Mouse (Mus musculus) embryonic facial prominence, embryonic 11.5 days (tissue): ENCODE results near the gene Mip. TPM values are rescaled to one million over a fixed set of nuclear protein-coding genes. Genes with fewer than 3 reads are reported as not detected.
"Not testable (repeated sequence)": the region's sequence is repeated elsewhere in the genome, so short reads cannot be mapped to it uniquely, and the experiment has no call there.

Experiments
- ATAC-seq: fragments of 200-750 bp; cut with Nextera tagmentation; replicated peaks from 2 replicates; pipeline ENCODE4 v1.8.0; 2017; ENCODE audit warnings: low read depth; ENCODE audit not compliant: insufficient number of reproducible peaks, low FRiP score, low TSS enrichment
- DNase-seq: peaks from one replicate; pipeline ENCODE4 v3.0.0-alpha.2; 2015; ENCODE audit warnings: low spot score
- H3K27ac ChIP-seq: fragments of 300-500 bp; sonication (generic); replicated peaks from 2 replicates; pipeline ENCODE4 v1.5.1; 2014; ENCODE audit warnings: mild to moderate bottlenecking, low read depth, low read length, control low read depth
- H3K27me3 ChIP-seq: fragments of 300-500 bp; sonication (generic); 2 replicates; pipeline ENCODE4 v1.6.1; 2014; ENCODE audit warnings: mild to moderate bottlenecking, low read length, moderate library complexity, mixed read lengths; ENCODE audit not compliant: control insufficient read depth, insufficient read depth
- H3K36me3 ChIP-seq: fragments of 300-500 bp; sonication (generic); replicated peaks from 2 replicates; pipeline ENCODE4 v1.6.1; 2014; ENCODE audit warnings: low read depth, mild to moderate bottlenecking, low read length, moderate library complexity, mixed read lengths; ENCODE audit not compliant: control insufficient read depth, insufficient read depth
- H3K4me1 ChIP-seq: fragments of 300-500 bp; sonication (generic); 2 replicates; pipeline ENCODE4 v1.6.1; 2014; ENCODE audit warnings: low read length, mixed read lengths; ENCODE audit not compliant: control insufficient read depth, insufficient read depth
- H3K4me2 ChIP-seq: fragments of 300-500 bp; sonication (generic); 2 replicates; pipeline ENCODE4 v1.6.1; 2014; ENCODE audit warnings: low read depth, mild to moderate bottlenecking, control low read depth, low read length, moderate library complexity
- H3K4me3 ChIP-seq: fragments of 300-500 bp; sonication (generic); 2 replicates; pipeline ENCODE4 v1.5.1; 2014; ENCODE audit warnings: low read depth, low read length, control low read depth
- H3K9ac ChIP-seq: fragments of 300-500 bp; sonication (generic); replicated peaks from 2 replicates; pipeline ENCODE4 v1.6.1; 2014; ENCODE audit warnings: mild to moderate bottlenecking, control low read depth, low read length
- H3K9me3 ChIP-seq: fragments of 300-500 bp; sonication (generic); replicated peaks from 2 replicates; pipeline ENCODE4 v1.6.1; 2016; ENCODE audit warnings: mild to moderate bottlenecking, low read length, inconsistent platforms, mixed read lengths; ENCODE audit not compliant: control insufficient read depth
- WGBS: fragments of 180-500 bp; shearing (Covaris S2); extraction: QIAGEN DNeasy Blood & Tissue Kit; methylation state at CpG from one replicate; pipeline ENCODE4 v1.1.7; 2014; 5-methylcytosine and 5-hydroxymethylcytosine counted together
- polyA plus RNA-seq: library from polyadenylated mRNA; unstranded; fragments of >200 nt; fragmentation: Nextera tagmentation; extraction: Ambion mirVana; gene quantifications from 2 replicates; pipeline ENCODE4 v1.2.1, GENCODE M21; 2014

Mip gene
- polyA plus RNA-seq, 1 experiment from 2014 or later = not detected

DNA sequence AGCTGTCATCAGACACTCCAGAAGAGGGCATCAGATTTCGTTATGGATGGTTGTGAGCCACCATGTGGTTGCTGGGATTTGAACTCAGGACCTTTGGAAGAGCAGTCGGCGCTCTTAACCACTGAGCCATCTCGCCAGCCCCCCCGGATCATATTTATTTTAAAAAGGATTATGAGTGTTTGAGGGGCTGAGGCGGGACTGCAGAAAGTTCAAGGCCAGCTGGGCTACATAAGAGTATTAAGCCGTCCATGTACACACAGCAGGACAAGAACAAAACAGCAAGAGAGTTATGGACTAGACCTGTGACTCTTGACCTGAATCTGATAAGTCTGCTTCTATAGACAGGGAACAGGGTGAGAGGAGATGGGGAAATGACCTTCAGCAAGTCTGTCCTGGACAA lies 34.7 kb downstream of the Mip start:
- H3K9me3 ChIP-seq, H3K9ac ChIP-seq, DNase-seq, ATAC-seq, H3K27ac ChIP-seq, H3K36me3 ChIP-seq, H3K27me3 ChIP-seq, H3K4me1 ChIP-seq, H3K4me3 ChIP-seq, H3K4me2 ChIP-seq: not testable (repeated sequence)
- 87% methylated on average over 7 of the region's 7 CpGs for WGBS

GRCm38 (mm10) chr10:128262300-128262699 lies 36.7 kb downstream of the Mip start:
- Histone ChIP-seq H3K9me3 (no peaks in the 10 kb centered on the region), H3K27ac (no peak overlapping the region), H3K36me3 (no peaks in the 10 kb centered on the region), H3K4me3 (no peak overlapping the region), H3K9ac (no peak overlapping the region), H3K27me3 (no peaks in the 10 kb centered on the region), H3K4me2 (no peak overlapping the region), H3K4me1 (no peaks in the 10 kb centered on the region)
- ATAC-seq (no peak), DNase-seq (no peak)
- WGBS = 78% methylated on average over 22 of the region's 22 CpGs

DNA sequence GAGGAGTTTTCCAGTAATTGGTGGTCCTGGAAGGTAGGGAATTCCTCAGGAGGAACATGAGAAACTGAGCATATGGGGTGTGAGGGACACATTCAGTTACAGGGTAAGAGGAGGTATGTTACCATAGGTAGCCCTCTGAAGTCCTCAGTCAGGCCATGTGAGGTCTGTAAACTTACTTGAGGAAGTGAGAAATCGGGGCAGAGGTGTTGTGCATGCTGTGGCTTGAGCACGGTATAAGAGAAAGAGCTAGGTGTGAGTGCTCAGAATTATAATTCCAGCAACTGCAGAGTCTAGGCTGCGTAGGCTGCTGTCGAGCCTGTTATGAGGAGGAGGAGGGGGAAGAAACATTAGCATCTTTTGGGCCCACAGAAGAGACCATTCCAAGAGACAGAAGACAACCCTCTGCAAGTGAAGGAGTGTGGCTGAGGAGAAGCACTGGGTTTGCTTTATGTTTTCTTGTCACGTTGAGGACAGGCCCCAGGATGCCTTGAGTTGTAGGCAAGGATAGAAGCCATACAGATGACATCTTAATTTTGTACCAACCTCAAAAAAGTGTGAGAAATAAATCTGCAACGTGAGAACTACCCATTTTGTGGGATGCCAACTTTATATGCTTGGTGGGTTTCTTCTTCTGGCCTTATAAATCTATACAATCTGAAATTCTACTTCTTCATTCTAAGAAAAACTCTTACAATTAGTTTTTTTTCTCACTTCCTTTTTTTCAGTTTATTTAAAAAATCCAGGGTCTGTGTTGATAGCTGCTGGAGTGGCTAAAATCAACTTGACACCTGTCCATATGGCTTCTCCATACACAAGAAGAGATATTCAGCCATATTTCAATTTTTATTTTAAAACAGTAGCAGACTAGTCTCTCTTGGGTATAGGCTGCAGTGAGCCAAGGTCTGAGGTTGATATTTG lies 38.0 kb downstream of the Mip start:
- no peaks in the 10 kb centered on the region for H3K9me3 ChIP-seq
- WGBS = 82% methylated on average over 6 of the region's 6 CpGs
- no peak overlapping the region for H3K4me2 ChIP-seq
- no peaks in the 10 kb centered on the region for H3K4me1 ChIP-seq
- ATAC-seq (no peak), DNase-seq (no peak)
- no peak overlapping the region for H3K4me3 ChIP-seq
- no peaks in the 10 kb centered on the region for H3K27me3 ChIP-seq
- H3K9ac ChIP-seq = no peak overlapping the region
- no peak overlapping the region for H3K27ac ChIP-seq
- no peaks in the 10 kb centered on the region for H3K36me3 ChIP-seq

- Histone ChIP-seq H3K27me3 (no peaks in the 10 kb centered on the region), H3K4me3 (no peak within 1 kb of the TSS), H3K9ac (no peak within 1 kb of the TSS), H3K4me2 (no peak within 1 kb of the TSS), H3K4me1 (no peaks in the 10 kb centered on the region), H3K27ac (no peak within 1 kb of the TSS), H3K36me3 (no peaks in the 10 kb centered on the region), H3K9me3 (no peaks in the 10 kb centered on the region)
- DNase-seq (no peak), ATAC-seq (no peak)
- 52% methylated on average over 6 of the region's 6 CpGs for WGBS
Measured at GRCm38 (mm10) chr10:128268371-128268770, 42.7 kb downstream of the Mip start, which contains the start of gene Apof. TSS of gene Apof (plus strand) at chr10:128268671.

DNA sequence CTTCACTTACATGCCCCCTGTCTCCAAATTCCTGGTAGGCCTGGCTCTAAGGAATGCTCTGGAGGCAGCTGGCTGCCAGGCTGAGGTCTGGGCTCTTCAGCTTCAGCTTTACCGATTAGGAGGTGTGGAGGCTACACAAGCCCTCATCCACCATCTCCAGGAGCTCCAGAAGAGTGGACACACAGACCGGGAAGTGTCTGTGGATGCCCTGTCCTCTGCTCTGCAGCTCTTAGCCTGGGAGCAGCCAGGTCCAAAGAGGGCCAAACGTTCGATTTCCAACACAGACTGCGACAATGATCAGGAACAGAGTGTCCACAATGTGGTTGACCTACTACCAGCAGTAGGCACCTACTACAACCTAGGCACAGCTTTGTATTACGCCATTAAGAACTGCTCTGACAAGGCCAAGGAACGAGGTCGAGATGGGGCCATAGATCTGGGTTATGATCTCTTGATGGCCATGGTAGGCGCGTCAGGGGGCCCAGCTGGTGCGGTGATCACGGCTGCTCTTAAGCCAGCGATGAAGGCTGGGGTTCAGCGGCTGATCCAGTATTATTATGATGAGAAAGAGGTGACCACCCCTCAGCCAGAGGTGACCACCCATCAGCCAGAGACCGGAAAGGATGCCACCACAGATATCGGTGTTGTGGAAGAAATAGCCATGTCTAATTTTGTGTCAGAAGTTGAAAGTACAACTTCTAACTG lies 43.7 kb downstream of the Mip start:
- WGBS = 86% methylated on average over 16 of the region's 16 CpGs
- DNase-seq (no peak), ATAC-seq (no peak)
- no peak overlapping the region for H3K4me2 ChIP-seq
- no peak overlapping the region for H3K27ac ChIP-seq
- H3K4me1 ChIP-seq = no peaks in the 10 kb centered on the region
- H3K9ac ChIP-seq = no peak overlapping the region
- no peak overlapping the region for H3K4me3 ChIP-seq
- H3K27me3 ChIP-seq = no peaks in the 10 kb centered on the region
- no peaks in the 10 kb centered on the region for H3K36me3 ChIP-seq
- no peaks in the 10 kb centered on the region for H3K9me3 ChIP-seq

- ATAC-seq (peak; percentile 97), DNase-seq (peak; percentile 98)
- Histone ChIP-seq H3K4me1 (no peaks in the 10 kb centered on the region), H3K27ac (0 out of 2 replicates have a peak within 1 kb of the TSS, but pooled peaks have one; percentile 31), H3K4me2 (peak within 1 kb of the TSS; percentile 59), H3K27me3 (no peaks in the 10 kb centered on the region), H3K4me3 (peak within 1 kb of the TSS; percentile 72), H3K9ac (peak within 1 kb of the TSS; percentile 74), H3K9me3 (no peaks in the 10 kb centered on the region), H3K36me3 (no peaks in the 10 kb centered on the region)
- under 1% methylated on average over 43 of the region's 43 CpGs for WGBS
Measured at GRCm38 (mm10) chr10:128270287-128270841, 44.7 kb downstream of the Mip start, which contains the start of gene Stat2. TSS of gene Stat2 (plus strand) at chr10:128270559.

- Histone ChIP-seq H3K9me3 (no peaks in the 10 kb centered on the region), H3K4me3 (peak overlapping the region; percentile 72), H3K9ac (peak overlapping the region; percentile 74), H3K27ac (0 out of 2 replicates have a peak overlapping the region, but pooled peaks have one; percentile 31), H3K27me3 (no peaks in the 10 kb centered on the region), H3K4me1 (no peaks in the 10 kb centered on the region), H3K4me2 (peak overlapping the region; percentile 59), H3K36me3 (no peaks in the 10 kb centered on the region)
- DNase-seq (no peak), ATAC-seq (no peak)
- 37% methylated on average over 7 of the region's 7 CpGs for WGBS
Measured at GRCm38 (mm10) chr10:128270866-128271265, 45.2 kb downstream of the Mip start.
